Mouse (Mus musculus) neural tube, embryonic 14.5 days (tissue): ENCODE data around the gene Tarsl2. TPM values are rescaled to one million over a fixed set of nuclear protein-coding genes. Genes with fewer than 3 reads are reported as not detected.
A peak's percentile ranks its signal among the peaks of the same experiment; 100 is the strongest.

Experiments used
- ATAC-seq: fragments of 200-750 bp; cut with Nextera tagmentation; 2 replicates; pipeline ENCODE4 v1.8.0; 2017; ENCODE audit warnings: low read depth, mild to moderate bottlenecking, moderate TSS enrichment, moderate library complexity
- H3K27ac ChIP-seq: fragments of 300-500 bp; sonication (generic); 2 replicates; pipeline ENCODE4 v1.5.1; 2014; ENCODE audit warnings: low read depth, mild to moderate bottlenecking, control low read depth, low read length, moderate library complexity, mixed read lengths
- H3K27me3 ChIP-seq: fragments of 300-500 bp; sonication (generic); 2 replicates; pipeline ENCODE4 v1.6.1; 2014; ENCODE audit warnings: low read length; ENCODE audit not compliant: control insufficient read depth, insufficient read depth
- H3K36me3 ChIP-seq: fragments of 300-500 bp; sonication (generic); 2 replicates; pipeline ENCODE4 v1.6.1; 2014; ENCODE audit warnings: low read length, mixed read lengths; ENCODE audit not compliant: control insufficient read depth, insufficient read depth
- H3K4me1 ChIP-seq: fragments of 300-500 bp; sonication (generic); 2 replicates; pipeline ENCODE4 v1.6.1; 2014; ENCODE audit warnings: low read length; ENCODE audit not compliant: control insufficient read depth, insufficient read depth
- H3K4me2 ChIP-seq: fragments of 300-500 bp; sonication (generic); 2 replicates; pipeline ENCODE4 v1.6.1; 2014; ENCODE audit warnings: mild to moderate bottlenecking, low read depth, low read length, control low read depth
- H3K4me3 ChIP-seq: fragments of 300-500 bp; sonication (generic); 2 replicates; pipeline ENCODE4 v1.5.1; 2014; ENCODE audit warnings: low read depth, low read length, control low read depth, mixed read lengths
- H3K9ac ChIP-seq: fragments of 300-500 bp; sonication (generic); replicated peaks from 2 replicates; pipeline ENCODE4 v1.6.1; 2014; ENCODE audit warnings: low read depth, mild to moderate bottlenecking, control low read depth, low read length, mixed read lengths
- H3K9me3 ChIP-seq: fragments of 300-500 bp; sonication (generic); 2 replicates; pipeline ENCODE4 v1.6.1; 2016; ENCODE audit warnings: low read length; ENCODE audit not compliant: control insufficient read depth
- WGBS: fragments of 180-500 bp; shearing (Covaris S2); extraction: QIAGEN DNeasy Blood & Tissue Kit; methylation state at CpG from one replicate; pipeline ENCODE4 v1.1.7; 2014; 5-methylcytosine and 5-hydroxymethylcytosine counted together
- polyA plus RNA-seq: library from polyadenylated mRNA; unstranded; fragments of >200 nt; fragmentation: Nextera tagmentation; extraction: Ambion mirVana; gene quantifications from 2 replicates; pipeline ENCODE4 v1.2.1, GENCODE M21; 2014

The Tarsl2 gene
- 23.4 and 25.0 TPM in 2 replicates for polyA plus RNA-seq

DNA sequence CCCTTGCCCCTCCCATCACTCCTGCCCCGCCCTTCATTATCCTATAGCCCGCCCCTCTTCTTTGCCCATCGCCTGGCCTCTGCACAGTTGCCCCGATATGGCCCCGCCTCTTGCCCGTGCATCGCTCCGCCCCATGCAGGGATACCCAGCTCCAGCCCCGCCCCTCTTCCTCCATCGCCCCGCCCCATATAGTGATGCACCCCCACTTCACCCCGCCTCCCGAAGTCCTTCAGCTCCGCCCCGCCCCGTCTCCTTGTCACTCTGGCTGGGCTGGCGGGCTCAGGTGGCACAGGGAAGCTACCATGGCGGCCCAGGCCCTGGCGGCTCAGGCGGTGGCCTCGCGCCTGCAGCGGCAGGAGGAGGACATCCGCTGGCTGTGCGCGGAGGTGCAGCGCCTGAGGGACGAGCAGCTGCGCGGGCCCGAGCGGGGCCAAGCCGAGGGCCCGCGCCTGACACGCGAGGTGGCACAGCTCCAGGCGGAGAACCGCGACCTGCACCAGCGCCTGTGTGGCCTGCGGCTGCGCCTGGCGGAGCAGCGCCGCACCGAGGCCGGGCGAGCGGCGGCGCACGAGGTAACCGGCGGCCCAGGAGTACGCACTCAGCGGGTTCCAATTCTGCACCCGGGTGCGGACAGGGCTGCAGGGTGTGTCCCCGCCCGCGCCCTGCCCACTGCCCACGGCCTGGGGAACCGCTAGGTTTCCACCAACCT is at the start of gene Tarsl2:
Tarsl2 (plus strand) TSS at position 256 of the 709 bp plus-strand sequence.
- Histone ChIP-seq H3K4me3 (peak within 1 kb of the TSS; percentile 65), H3K9me3 (no peaks in the 10 kb centered on the region), H3K36me3 (no peaks in the 10 kb centered on the region), H3K27me3 (no peaks in the 10 kb centered on the region), H3K4me2 (peak within 1 kb of the TSS; percentile 64), H3K9ac (peak within 1 kb of the TSS; percentile 65), H3K4me1 (0 out of 2 replicates have a peak, but pooled peaks cover 2% of the 10 kb centered on the region), H3K27ac (peak within 1 kb of the TSS; percentile 85)
- under 1% methylated on average over 64 of the region's 64 CpGs for WGBS
- peak; percentile 96 for ATAC-seq

DNA sequence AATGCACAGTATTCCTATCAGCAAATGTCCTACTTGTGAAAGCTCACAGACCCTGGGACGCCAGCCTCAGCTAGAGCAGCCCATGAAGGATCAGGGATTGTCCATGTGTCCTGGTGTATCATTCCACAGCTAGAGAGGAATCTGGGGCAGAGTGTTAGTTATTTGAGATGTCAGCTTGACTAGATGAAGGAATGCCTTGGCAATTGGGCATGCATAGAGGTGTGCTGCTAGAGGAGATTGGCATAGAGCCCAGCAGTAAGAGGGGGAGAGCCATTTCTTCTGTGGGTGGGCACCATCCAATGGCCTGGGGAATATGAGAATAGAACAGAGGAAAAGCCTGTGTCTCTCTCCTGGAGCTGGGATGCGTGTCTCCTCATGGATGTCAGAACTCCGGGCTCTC is 38.6 kb upstream of the Tarsl2 start:
- H3K9me3 ChIP-seq, result no peaks in the 10 kb centered on the region
- no peak for ATAC-seq
- H3K9ac ChIP-seq, result no peak overlapping the region
- H3K27ac ChIP-seq, result no peak overlapping the region
- no peak overlapping the region for H3K4me3 ChIP-seq
- no peaks in the 10 kb centered on the region for H3K27me3 ChIP-seq
- WGBS, result 69% methylated on average over 3 of the region's 3 CpGs
- no peak overlapping the region for H3K4me2 ChIP-seq
- H3K4me1 ChIP-seq, result no peaks in the 10 kb centered on the region
- H3K36me3 ChIP-seq, result no peaks in the 10 kb centered on the region

DNA sequence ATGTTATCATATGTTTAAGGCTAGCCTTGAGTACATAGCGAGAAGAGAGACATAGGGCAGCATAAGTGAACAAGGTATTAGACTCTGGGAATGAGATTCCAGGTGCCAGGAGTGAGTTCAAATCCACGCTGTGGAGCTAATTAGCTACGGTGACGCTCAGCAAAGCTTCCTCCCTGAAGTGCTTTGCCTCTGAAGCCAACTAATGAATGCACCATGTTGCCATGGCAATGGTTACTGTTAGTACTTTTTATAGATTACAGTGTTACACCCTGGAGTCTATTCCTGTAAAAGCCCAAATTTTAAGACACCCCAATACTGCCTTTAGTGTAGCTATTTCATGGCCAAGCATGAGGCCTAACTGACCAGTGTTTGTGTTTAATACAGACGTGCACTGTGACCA is 37.7 kb upstream of the Tarsl2 start:
- 65% methylated on average over 5 of the region's 5 CpGs for WGBS
- Histone ChIP-seq H3K36me3 (no peaks in the 10 kb centered on the region), H3K27me3 (no peaks in the 10 kb centered on the region), H3K9ac (no peak overlapping the region), H3K27ac (no peak overlapping the region), H3K4me2 (no peak overlapping the region), H3K4me1 (no peaks in the 10 kb centered on the region), H3K4me3 (no peak overlapping the region), H3K9me3 (no peaks in the 10 kb centered on the region)
- no peak for ATAC-seq

DNA sequence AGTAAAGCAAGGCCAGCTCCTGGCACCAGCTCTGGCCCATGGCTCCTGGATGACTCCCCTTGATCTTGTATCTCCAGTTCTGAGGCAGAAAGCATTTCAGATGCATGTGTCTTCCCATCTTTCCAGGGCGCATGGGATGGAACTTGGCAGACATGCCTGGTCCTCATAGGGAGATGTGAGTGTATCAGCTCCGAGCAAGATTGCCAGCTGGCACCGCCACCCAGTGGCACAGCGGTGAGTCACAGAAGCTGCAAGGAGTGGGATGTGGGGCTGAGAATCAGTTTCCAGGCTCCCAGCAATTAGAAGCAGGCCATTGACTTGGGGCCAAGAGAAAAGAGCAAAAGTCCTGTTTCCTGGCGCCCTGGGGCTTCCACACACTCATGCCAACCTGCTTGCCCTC is 34.5 kb upstream of the Tarsl2 start:
- H3K36me3 ChIP-seq, result no peaks in the 10 kb centered on the region
- no peaks in the 10 kb centered on the region for H3K27me3 ChIP-seq
- no peak overlapping the region for H3K4me3 ChIP-seq
- H3K9ac ChIP-seq, result no peak overlapping the region
- 76% methylated on average over 5 of the region's 5 CpGs for WGBS
- H3K27ac ChIP-seq, result no peak overlapping the region
- ATAC-seq, result no peak
- no peak overlapping the region for H3K4me2 ChIP-seq
- no peaks in the 10 kb centered on the region for H3K9me3 ChIP-seq
- no peaks in the 10 kb centered on the region for H3K4me1 ChIP-seq

DNA sequence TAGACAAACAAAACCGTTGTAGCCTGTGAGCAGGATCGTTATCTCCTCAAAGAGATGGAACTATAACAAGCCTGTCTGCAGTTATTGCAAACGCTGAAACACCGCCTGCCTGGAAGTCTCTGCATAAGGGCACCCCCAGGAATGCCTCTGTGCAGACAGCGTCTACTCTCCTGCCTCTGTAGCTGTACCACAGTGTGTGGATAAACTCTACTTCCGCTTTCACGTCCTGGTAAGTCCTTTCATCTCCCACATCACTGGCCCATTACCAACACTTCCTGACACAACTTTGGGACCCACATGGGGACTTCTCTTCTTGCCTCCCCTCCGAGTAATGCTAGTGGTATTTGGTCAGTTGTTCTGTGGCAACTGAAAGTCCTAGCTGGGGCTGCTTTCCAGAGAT is 34.0 kb upstream of the Tarsl2 start:
- Histone ChIP-seq H3K27ac (no peak overlapping the region), H3K4me1 (no peaks in the 10 kb centered on the region), H3K36me3 (no peaks in the 10 kb centered on the region), H3K9me3 (no peaks in the 10 kb centered on the region), H3K9ac (no peak overlapping the region), H3K27me3 (no peaks in the 10 kb centered on the region), H3K4me3 (no peak overlapping the region), H3K4me2 (no peak overlapping the region)
- WGBS, result 75% methylated on average over 8 of the region's 8 CpGs
- ATAC-seq, result no peak

DNA sequence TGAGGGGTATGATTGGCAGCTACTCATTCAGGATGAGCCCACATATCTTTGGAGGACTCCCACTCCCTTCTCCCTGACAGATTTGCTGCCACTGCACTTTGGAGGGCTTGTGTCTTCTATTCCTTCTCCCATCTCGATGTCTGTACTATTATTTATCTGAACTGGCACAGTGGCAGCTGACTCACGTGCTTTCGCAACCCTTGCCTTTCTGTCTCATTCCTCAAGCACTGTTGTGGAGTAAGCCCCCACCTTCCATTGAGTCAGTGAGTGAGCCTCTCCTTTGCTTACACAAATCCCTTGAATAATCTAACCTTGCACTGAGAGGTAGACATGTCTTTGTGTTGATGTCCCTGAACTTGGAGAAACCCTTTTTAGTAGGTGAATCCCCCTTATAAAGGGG is 33.4 kb upstream of the Tarsl2 start:
- Histone ChIP-seq H3K9me3 (no peaks in the 10 kb centered on the region), H3K36me3 (no peaks in the 10 kb centered on the region), H3K4me3 (no peak overlapping the region), H3K4me1 (no peaks in the 10 kb centered on the region), H3K9ac (no peak overlapping the region), H3K27me3 (no peaks in the 10 kb centered on the region), H3K27ac (no peak overlapping the region), H3K4me2 (no peak overlapping the region)
- WGBS, result 74% methylated on average over 3 of the region's 3 CpGs
- no peak for ATAC-seq

DNA sequence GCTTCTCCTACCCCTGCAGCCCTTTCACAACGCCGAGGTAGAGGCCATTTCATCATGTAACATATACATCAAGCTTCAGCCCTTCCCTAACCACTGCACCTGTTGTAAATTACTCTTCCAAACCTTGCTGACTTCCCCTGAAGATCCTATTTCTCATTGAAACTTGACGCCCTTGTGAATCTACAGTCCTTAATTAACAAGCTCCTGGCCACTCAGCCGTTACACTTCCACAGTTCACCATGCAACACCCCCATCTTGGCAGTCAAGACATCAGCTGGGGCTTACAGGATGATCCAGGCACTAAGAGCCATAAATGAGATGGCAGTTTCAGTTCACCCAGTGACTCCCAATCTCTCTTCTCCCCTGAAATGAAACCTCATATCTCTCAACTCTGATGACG is 31.0 kb upstream of the Tarsl2 start:
- Histone ChIP-seq H3K4me1 (no peaks in the 10 kb centered on the region), H3K9ac (no peak overlapping the region), H3K27me3 (no peaks in the 10 kb centered on the region), H3K4me3 (no peak overlapping the region), H3K9me3 (no peaks in the 10 kb centered on the region), H3K36me3 (no peaks in the 10 kb centered on the region), H3K4me2 (no peak overlapping the region), H3K27ac (no peak overlapping the region)
- ATAC-seq, result no peak
- 79% methylated on average over 5 of the region's 5 CpGs for WGBS

DNA sequence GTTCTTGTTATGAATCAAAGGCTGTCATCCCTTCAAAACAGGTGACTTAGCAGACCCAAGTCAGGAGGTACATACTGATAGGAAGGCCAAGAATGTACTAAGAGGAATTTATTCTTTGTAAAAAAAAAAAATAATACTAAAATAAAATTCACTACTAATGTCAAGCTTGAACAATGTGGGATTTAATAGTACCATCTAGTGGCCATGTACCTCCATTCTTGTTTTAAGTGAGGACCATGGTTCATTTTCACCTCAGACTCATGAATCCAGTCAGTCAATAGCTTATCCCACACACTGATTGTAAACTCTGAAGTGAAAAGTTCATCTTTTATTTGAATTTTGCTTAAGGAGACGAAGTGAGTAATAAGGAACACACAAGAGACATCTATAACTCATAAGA is 25.9 kb upstream of the Tarsl2 start:
- 38% methylated on average over 1 of the region's 1 CpGs for WGBS
- no peaks in the 10 kb centered on the region for H3K27me3 ChIP-seq
- no peak overlapping the region for H3K9ac ChIP-seq
- H3K27ac ChIP-seq, result no peak overlapping the region
- H3K9me3 ChIP-seq, result no peaks in the 10 kb centered on the region
- ATAC-seq, result no peak
- no peak overlapping the region for H3K4me2 ChIP-seq
- no peak overlapping the region for H3K4me3 ChIP-seq
- H3K36me3 ChIP-seq, result no peaks in the 10 kb centered on the region
- H3K4me1 ChIP-seq, result no peaks in the 10 kb centered on the region

DNA sequence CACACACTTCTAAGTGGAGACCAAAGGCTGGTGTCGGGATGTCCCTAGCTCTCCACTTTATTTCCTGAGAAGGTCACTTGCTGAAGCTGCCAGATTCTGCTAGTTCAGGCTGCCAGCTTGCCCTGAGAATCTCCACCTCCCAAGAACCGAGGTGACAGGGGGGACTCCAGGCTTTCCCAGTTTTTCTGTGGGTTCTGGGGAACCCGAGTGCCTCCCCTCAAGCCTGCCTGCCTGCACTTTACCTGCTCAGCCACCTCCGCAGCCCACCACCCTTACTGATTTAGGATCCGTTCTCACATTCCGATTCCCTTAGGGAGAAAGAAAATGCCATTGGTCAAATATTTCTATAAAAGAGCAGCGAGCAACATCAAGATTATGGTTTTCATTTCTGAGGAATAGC is 24.0 kb upstream of the Tarsl2 start:
- whole genome bisulfite sequencing, result 81% methylated on average over 7 of the region's 7 CpGs
- no peaks in the 10 kb centered on the region for H3K9me3 ChIP-seq
- H3K27ac ChIP-seq, result no peak overlapping the region
- H3K36me3 ChIP-seq, result no peaks in the 10 kb centered on the region
- no peak overlapping the region for H3K4me2 ChIP-seq
- ATAC-seq, result no peak
- no peaks in the 10 kb centered on the region for H3K27me3 ChIP-seq
- no peaks in the 10 kb centered on the region for H3K4me1 ChIP-seq
- H3K4me3 ChIP-seq, result no peak overlapping the region
- no peak overlapping the region for H3K9ac ChIP-seq
